Mouse (Mus musculus): ENCODE data around the gene Shtn1. TPM values are rescaled to one million over a fixed set of nuclear protein-coding genes. Genes with fewer than 3 reads are reported as not detected.

Gene Shtn1
- polyA plus RNA-seq, 1 experiment from 2014 or later, result 13.4 TPM

DNA sequence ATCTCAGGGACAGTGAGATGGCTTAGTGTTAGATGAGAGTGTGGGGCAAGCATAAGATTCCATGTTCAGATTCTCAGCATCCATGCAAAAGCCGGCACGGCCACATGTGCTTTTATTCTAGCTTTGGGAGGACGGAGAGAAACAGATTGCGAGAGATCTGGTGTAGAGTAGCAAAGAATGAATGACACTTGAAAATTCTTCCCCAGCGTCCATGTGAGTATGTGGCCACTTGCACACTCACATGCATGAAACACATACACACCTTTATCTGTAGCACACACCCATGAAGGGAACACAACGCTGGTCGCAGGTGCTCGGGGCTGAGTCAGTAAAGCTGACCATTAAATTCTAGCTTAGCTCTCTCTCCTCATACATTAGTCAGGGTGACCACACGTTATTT, 24.3 kb downstream of the Shtn1 start:
- TF ChIP-seq EP300 (optimal IDR thresholded peaks at IDR 0.05) (no peak), CTCF (IDR thresholded peaks at IDR 0.05; ENCODE audit: low read depth) (no peak)
- Histone ChIP-seq H3K9ac (ENCODE audit: low read length) (no peak overlapping the region), H3K4me3 (ENCODE audit: low read depth, low read length) (no peak overlapping the region), H3K27me3 (ENCODE audit: control insufficient read depth, insufficient read depth, low read length) (no peaks in the 10 kb centered on the region), H3K36me3 (ENCODE audit: control insufficient read depth, insufficient read depth, low read length) (no peaks in the 10 kb centered on the region), H3K27ac (replicated peaks) (no peak overlapping the region), H3K4me1 (replicated peaks; ENCODE audit: control insufficient read depth, insufficient read depth) (no peaks in the 10 kb centered on the region), H3K9me3 (ENCODE audit: control insufficient read depth, low read length) (no peaks in the 10 kb centered on the region), H3K4me2 (replicated peaks; ENCODE audit: low read depth) (no peak overlapping the region)
- ATAC-seq (ENCODE audit: low FRiP score, low TSS enrichment) (no peak), DNase-seq (ENCODE audit: low spot score) (no peak)
- WGBS, result 88% methylated on average over 9 of the region's 9 CpGs

DNA sequence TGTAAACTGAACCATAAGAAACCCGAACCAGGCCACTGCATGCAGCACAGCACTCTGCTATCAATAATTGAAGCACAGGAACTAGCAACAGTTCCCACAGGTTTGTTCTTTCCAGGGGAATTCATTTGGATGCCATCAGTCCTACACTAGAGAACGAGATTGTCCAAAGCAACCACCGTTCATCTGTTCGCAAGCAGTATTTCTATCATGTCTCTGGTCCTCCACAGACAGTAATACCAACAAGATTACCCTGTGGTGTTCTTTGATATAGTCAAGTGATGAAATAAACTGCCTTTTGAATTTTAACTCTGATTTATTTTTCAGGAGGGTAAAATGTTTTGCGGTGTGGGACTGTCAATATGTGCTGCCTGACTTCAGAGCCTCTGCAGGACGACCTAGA, 27.0 kb downstream of the Shtn1 start:
- H3K27me3 ChIP-seq (ENCODE audit: control insufficient read depth, insufficient read depth, low read length), result no peaks in the 10 kb centered on the region
- no peak for DNase-seq (ENCODE audit: low spot score)

DNA sequence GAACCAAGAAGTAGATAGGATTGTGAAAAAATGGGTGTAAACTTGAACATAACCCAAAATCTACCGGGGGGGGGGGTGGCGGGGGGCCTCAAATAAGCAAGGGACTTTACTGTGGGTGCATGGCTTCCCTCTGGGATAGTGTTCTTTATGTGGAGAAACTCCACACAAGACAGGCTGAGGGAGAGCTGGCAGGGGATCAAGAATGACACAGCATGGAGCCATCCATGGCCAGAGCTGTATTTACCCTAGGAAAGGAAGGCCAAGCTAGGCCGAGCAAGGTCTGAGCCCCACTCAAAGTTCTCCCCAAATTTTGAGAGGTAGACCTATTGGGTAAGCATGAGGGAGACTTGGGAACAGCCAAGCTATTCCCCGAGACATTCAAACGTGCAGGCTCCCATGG, 28.4 kb downstream of the Shtn1 start:
- Histone ChIP-seq H3K4me2 (replicated peaks; ENCODE audit: low read depth) (no peak overlapping the region), H3K36me3 (ENCODE audit: control insufficient read depth, insufficient read depth, low read length) (no peaks in the 10 kb centered on the region), H3K4me3 (ENCODE audit: low read depth, low read length) (no peak overlapping the region), H3K27me3 (ENCODE audit: control insufficient read depth, insufficient read depth, low read length) (no peaks in the 10 kb centered on the region), H3K9ac (ENCODE audit: low read length) (no peak overlapping the region), H3K9me3 (ENCODE audit: control insufficient read depth, low read length) (no peaks in the 10 kb centered on the region), H3K4me1 (replicated peaks; ENCODE audit: control insufficient read depth, insufficient read depth) (no peaks in the 10 kb centered on the region), H3K27ac (replicated peaks) (no peak overlapping the region)
- 81% methylated on average over 5 of the region's 5 CpGs for WGBS
- DNase-seq (ENCODE audit: low spot score), result no peak
- TF ChIP-seq EP300 (optimal IDR thresholded peaks at IDR 0.05) (no peak), CTCF (IDR thresholded peaks at IDR 0.05; ENCODE audit: low read depth) (no peak)
- ATAC-seq (ENCODE audit: low FRiP score, low TSS enrichment), result no peak

More for the DNA sequence above, 27.0 kb downstream of the Shtn1 start:
- H3K36me3 ChIP-seq (ENCODE audit: control insufficient read depth, insufficient read depth, low read length), result no peaks in the 10 kb centered on the region
- H3K4me2 ChIP-seq (replicated peaks; ENCODE audit: low read depth), result no peak overlapping the region
- no peak overlapping the region for H3K4me3 ChIP-seq (ENCODE audit: low read depth, low read length)
- ATAC-seq (ENCODE audit: low FRiP score, low TSS enrichment), result no peak
- H3K9ac ChIP-seq (ENCODE audit: low read length), result no peak overlapping the region
- TF ChIP-seq EP300 (optimal IDR thresholded peaks at IDR 0.05) (no peak), CTCF (IDR thresholded peaks at IDR 0.05; ENCODE audit: low read depth) (no peak)
- H3K27ac ChIP-seq (replicated peaks), result no peak overlapping the region
- no peaks in the 10 kb centered on the region for H3K9me3 ChIP-seq (ENCODE audit: control insufficient read depth, low read length)
- WGBS, result 88% methylated on average over 6 of the region's 6 CpGs
- H3K4me1 ChIP-seq (replicated peaks; ENCODE audit: control insufficient read depth, insufficient read depth), result no peaks in the 10 kb centered on the region

- Histone ChIP-seq H3K9me3 (ENCODE audit: control insufficient read depth, low read length) (no peaks in the 10 kb centered on the region), H3K4me1 (replicated peaks; ENCODE audit: control insufficient read depth, insufficient read depth) (no peaks in the 10 kb centered on the region), H3K27ac (replicated peaks) (no peak overlapping the region), H3K27me3 (ENCODE audit: control insufficient read depth, insufficient read depth, low read length) (no peaks in the 10 kb centered on the region), H3K9ac (ENCODE audit: low read length) (no peak overlapping the region), H3K36me3 (ENCODE audit: control insufficient read depth, insufficient read depth, low read length) (no peaks in the 10 kb centered on the region), H3K4me3 (ENCODE audit: low read depth, low read length) (no peak overlapping the region), H3K4me2 (replicated peaks; ENCODE audit: low read depth) (no peak overlapping the region)
- DNase-seq (ENCODE audit: low spot score) (no peak), ATAC-seq (ENCODE audit: low FRiP score, low TSS enrichment) (no peak)
- WGBS, result 81% methylated on average over 3 of the region's 3 CpGs
- TF ChIP-seq EP300 (optimal IDR thresholded peaks at IDR 0.05) (no peak), CTCF (IDR thresholded peaks at IDR 0.05; ENCODE audit: low read depth) (no peak)
These were observed 34.8 kb downstream of the Shtn1 start for GRCm38 (mm10) chr19:59041086-59041485.

DNA sequence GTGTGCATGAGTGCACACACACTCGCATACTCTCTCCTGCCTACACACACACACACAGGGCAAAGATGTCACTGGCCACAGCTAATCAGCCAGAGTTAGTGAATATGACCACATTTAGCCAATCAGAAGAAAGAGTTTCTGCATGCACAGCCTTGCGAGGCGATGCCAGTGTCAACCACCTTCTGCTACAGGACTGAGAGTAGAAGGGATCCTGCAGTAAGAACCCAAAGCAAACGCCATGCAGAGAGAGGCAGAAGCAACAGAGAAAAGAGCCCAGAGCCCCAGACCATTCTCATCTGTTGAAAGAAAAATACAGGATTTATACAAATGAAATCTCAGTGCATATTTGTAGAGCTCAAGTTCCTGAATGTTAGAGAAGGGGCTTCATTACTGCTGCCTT, 37.1 kb downstream of the Shtn1 start:
- ATAC-seq (ENCODE audit: low FRiP score, low TSS enrichment) (no peak), DNase-seq (ENCODE audit: low spot score) (no peak)
- Histone ChIP-seq H3K27ac (replicated peaks) (no peak overlapping the region), H3K36me3 (ENCODE audit: control insufficient read depth, insufficient read depth, low read length) (no peaks in the 10 kb centered on the region), H3K9me3 (ENCODE audit: control insufficient read depth, low read length) (no peaks in the 10 kb centered on the region), H3K4me1 (replicated peaks; ENCODE audit: control insufficient read depth, insufficient read depth) (no peaks in the 10 kb centered on the region), H3K4me2 (replicated peaks; ENCODE audit: low read depth) (no peak overlapping the region), H3K9ac (ENCODE audit: low read length) (no peak overlapping the region), H3K4me3 (ENCODE audit: low read depth, low read length) (no peak overlapping the region), H3K27me3 (ENCODE audit: control insufficient read depth, insufficient read depth, low read length) (no peaks in the 10 kb centered on the region)
- 82% methylated on average over 4 of the region's 4 CpGs for WGBS
- TF ChIP-seq CTCF (IDR thresholded peaks at IDR 0.05; ENCODE audit: low read depth), result no peak

GRCm38 (mm10) chr19:59036811-59037210, 39.1 kb downstream of the Shtn1 start:
- Histone ChIP-seq H3K4me2 (replicated peaks; ENCODE audit: low read depth) (no peak overlapping the region), H3K27ac (replicated peaks) (no peak overlapping the region), H3K27me3 (ENCODE audit: control insufficient read depth, insufficient read depth, low read length) (no peaks in the 10 kb centered on the region), H3K36me3 (ENCODE audit: control insufficient read depth, insufficient read depth, low read length) (no peaks in the 10 kb centered on the region), H3K9me3 (ENCODE audit: control insufficient read depth, low read length) (no peaks in the 10 kb centered on the region), H3K4me3 (ENCODE audit: low read depth, low read length) (no peak overlapping the region), H3K9ac (ENCODE audit: low read length) (no peak overlapping the region), H3K4me1 (replicated peaks; ENCODE audit: control insufficient read depth, insufficient read depth) (no peaks in the 10 kb centered on the region)
- TF ChIP-seq EP300 (optimal IDR thresholded peaks at IDR 0.05) (no peak), CTCF (IDR thresholded peaks at IDR 0.05; ENCODE audit: low read depth) (no peak)
- WGBS, result 52% methylated on average over 3 of the region's 3 CpGs
- DNase-seq (ENCODE audit: low spot score) (no peak), ATAC-seq (ENCODE audit: low FRiP score, low TSS enrichment) (no peak)

All from stomach, postnatal 0 days (tissue).